Mouse (Mus musculus) cerebellum, adult 9-11 months (tissue): ENCODE data around the gene Gnb1.

ENCODE experiments used
- DNase-seq: peaks from one replicate; pipeline ENCODE4 v3.0.0; 2022

Gnb1 gene

GRCm38 (mm10) chr4:155580420-155580819 is 89.3 kb downstream of the Gnb1 start:
- no peak for DNase-seq

DNA sequence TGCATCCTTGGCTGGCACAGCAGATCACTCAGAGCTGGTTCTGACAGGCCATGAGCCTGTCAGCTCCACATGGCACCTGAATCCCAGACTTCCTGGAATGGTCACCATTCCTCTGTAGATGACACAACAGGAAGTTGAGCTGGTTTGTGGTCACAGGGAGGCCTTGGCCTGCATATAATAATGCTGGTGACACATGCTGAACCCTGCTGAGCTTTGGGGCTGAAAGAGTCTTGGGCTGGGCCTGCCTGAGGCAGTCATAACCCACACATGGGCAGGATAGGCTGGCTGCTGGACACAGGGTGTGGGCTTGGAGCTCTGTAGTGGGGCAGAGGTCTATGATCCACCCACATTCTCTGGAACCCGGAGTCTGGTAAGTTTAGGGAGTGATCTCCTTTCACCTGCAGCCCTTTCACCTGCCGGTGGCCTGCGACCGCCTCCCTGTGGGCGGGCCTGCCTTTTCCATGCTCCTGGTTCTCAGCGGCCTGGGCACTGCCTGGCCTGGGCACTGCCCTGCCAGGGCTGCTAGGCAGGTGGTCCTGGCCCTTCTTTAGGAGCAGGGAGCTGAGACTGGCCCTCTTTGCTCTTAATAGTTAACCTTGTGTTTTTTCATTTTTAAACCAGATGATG is 91.2 kb downstream of the Gnb1 start:
- no peak for DNase-seq

DNA sequence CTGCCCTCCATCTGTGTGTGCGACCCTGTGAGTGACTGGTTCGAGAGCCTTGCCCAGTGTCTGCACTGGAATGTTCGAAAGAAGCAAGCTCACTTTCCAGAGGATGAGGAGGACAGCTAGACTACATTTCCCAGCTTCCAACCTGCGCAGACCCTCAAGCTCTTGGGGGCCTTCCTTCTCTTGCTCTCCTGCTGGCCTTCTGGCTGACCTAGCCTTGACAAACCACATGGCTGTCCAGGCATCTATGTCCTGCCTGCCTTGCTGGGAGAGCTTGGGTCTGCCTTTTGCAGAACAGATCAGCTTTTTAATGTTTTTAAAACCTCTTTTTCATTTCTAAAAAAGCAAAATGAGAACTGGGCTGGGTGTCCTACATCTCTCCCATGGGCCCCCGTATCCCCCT is 98.2 kb downstream of the Gnb1 start:
- DNase-seq: no peak

GRCm38 (mm10) chr4:155591012-155591719 is 100.0 kb downstream of the Gnb1 start:
- DNase-seq: no peak

- DNase-seq: no peak
These were observed 102.6 kb downstream of the Gnb1 start for GRCm38 (mm10) chr4:155593780-155594179.

DNA sequence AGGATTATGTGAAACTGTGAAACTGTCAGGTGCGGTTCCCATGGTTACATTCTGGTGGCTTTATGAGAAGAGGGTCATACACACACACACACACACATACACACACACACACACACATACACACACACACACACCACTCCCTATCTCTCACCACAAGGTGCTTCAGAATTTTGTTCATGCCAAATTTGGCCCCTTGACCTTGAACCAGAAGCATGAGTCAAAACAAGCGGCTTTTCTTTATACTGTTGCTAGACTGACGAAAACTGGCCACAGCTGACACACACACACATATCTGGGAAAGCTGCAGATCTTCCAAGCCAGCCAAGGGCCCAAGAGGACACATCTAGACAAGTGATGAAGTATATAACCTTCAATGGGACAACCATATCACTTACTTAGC is 104.6 kb downstream of the Gnb1 start:
- no peak for DNase-seq

GRCm38 (mm10) chr4:155596606-155597005 is 105.4 kb downstream of the Gnb1 start:
- DNase-seq: no peak

DNA sequence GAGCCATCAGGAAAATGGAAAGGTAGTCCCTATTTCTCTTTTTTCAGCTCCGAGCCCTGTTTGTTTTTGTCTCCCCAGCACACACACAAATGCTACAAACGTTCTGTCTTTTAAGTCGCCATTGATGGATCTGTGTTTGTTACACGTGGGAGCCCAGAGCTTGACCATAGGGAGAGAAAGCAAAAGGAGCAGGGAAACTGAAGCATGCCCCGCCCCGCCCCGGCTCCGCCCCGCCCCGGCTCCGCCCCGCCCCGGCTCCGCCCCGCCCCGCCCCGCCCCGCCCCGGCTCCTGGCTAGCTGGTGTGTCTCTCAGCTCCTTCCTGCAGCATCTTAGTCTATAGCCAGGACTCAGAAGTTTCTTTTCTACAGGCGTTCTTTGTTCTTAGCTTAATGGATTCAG is 107.4 kb downstream of the Gnb1 start:
- no peak for DNase-seq

GRCm38 (mm10) chr4:155599901-155600825 is 109.0 kb downstream of the Gnb1 start:
- no peak for DNase-seq

DNA sequence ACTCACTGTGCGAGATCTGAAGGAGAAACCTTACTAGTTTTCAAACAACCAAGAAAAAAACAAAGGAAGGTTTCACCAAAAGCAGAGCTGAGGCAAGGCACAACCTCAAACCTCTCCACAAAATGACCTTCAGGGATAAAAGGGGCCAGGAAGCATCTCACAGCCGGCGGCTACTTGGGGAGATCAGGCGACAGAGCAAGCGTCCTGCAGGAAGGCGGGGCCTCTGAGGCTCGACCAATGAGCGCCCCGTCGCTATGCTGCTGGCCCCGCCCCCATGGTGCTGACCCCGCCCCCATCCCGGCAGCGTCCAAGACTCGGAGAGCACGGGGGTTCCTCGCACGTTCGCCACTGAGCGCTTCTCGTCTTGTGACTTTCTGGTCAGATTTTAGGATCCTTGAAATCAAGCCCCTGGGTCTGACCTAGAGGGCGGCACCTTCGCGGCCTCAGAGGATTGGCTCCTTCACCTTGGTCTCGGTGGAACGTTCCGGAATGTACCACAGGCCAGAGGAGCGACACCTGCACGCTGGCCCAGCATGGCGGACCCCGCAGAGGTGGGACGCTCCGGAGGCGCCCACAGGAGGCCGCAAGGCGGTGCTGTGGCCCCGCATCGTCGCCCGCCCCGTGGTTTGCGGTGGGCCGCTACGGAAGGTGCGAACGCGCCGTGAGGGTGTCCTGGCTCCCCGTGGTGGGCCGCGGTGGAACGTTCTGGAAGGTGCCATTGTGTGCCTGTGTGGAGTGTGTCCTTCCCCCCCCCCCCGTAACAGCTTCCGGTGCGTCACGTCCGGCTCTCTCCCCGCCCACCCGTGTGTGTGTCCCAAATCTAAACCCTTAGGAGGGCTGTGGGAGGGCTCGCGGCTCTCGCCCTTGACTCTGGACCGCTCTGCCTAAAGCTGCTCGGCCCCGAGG is 110.2 kb downstream of the Gnb1 start, which contains the start of gene Slc35e2:
Gene Slc35e2, plus strand, starts transcription at position 326 of the 906 bp plus-strand sequence.
- DNase-seq: peak; percentile 95

DNA sequence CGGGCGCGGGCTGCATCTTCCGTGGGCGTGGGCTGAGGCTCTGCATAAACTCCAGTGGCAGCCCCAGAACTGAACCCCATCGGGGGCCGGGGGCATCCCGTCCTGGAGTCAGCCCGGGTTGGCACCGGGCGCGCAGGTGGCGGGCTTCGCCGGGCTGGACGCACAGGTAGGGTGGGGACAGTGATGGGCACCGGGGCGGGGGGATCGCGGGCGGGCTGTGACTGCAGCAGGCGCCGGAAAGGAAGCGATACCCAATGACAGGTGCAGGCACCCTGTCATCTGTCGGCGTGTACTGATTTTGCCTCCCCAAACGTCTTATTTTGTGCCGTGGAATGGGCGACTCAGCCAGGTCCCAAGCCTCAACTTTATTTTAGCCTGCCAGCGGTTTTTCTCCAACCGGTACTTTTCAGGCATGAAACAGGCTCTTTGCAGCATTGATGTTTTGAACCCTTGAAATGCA is 110.9 kb downstream of the Gnb1 start:
- DNase-seq: no peak

DNA sequence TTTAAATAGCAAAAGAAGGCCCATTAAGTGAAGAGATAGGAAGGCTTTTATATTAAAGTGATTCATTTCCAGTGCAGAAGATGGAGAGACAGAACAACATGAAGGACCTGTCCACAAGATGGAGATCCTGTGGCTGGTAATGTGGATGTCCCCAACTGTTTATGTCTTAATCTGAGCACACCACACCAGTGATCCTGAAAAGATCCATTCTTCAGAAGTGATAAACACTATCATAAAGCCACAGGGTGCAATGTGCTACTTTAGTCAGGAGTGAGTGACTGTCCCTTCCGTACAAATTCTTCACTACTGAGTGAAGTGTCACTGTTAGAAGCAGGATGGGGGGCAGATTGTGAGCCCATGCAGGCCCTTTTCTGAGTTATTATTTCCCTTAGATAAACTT is 111.6 kb downstream of the Gnb1 start:
- DNase-seq: no peak

- DNase-seq: no peak
These were observed 112.6 kb downstream of the Gnb1 start for GRCm38 (mm10) chr4:155603801-155604200.

GRCm38 (mm10) chr4:155605132-155605531 is 114.0 kb downstream of the Gnb1 start:
- no peak for DNase-seq

GRCm38 (mm10) chr4:155606825-155607224 is 115.7 kb downstream of the Gnb1 start:
- no peak for DNase-seq
